Mouse (Mus musculus) heart, embryonic 16.5 days (tissue): ENCODE data around the gene Grid2. TPM values are rescaled to one million over a fixed set of nuclear protein-coding genes. Genes with fewer than 3 reads are reported as not detected.

Experiments
- ATAC-seq: fragments of 200-750 bp; cut with Nextera tagmentation; replicated peaks from 2 replicates; pipeline ENCODE4 v1.8.0; 2017; ENCODE audit warnings: moderate number of reproducible peaks; ENCODE audit not compliant: insufficient read depth, low FRiP score; ENCODE audit errors: extremely low read depth
- H3K27ac ChIP-seq: fragments of 300-500 bp; sonication (generic); 2 replicates; pipeline ENCODE4 v1.5.1; 2014; ENCODE audit warnings: mild to moderate bottlenecking, low read length, control low read depth, moderate library complexity
- H3K27me3 ChIP-seq: fragments of 300-500 bp; sonication (generic); 2 replicates; pipeline ENCODE4 v1.6.1; 2014; ENCODE audit warnings: low read length, mixed read lengths; ENCODE audit not compliant: control insufficient read depth, insufficient read depth
- H3K36me3 ChIP-seq: fragments of 300-500 bp; sonication (generic); 2 replicates; pipeline ENCODE4 v1.6.1; 2014; ENCODE audit not compliant: control insufficient read depth, insufficient read depth
- H3K4me1 ChIP-seq: fragments of 300-500 bp; sonication (generic); 2 replicates; pipeline ENCODE4 v1.6.1; 2014; ENCODE audit warnings: low read length, mixed read lengths; ENCODE audit not compliant: control insufficient read depth, insufficient read depth
- H3K4me2 ChIP-seq: fragments of 300-500 bp; sonication (generic); 2 replicates; pipeline ENCODE4 v1.6.1; 2014; ENCODE audit warnings: low read depth, mild to moderate bottlenecking, control low read depth, low read length
- H3K4me3 ChIP-seq: fragments of 300-500 bp; sonication (generic); 2 replicates; pipeline ENCODE4 v1.5.1; 2014; ENCODE audit warnings: mild to moderate bottlenecking, control low read depth, low read length
- H3K9ac ChIP-seq: fragments of 300-500 bp; sonication (generic); 2 replicates; pipeline ENCODE4 v1.6.1; 2014; ENCODE audit warnings: low read length, control low read depth
- H3K9me3 ChIP-seq: fragments of 300-500 bp; sonication (generic); replicated peaks from 2 replicates; pipeline ENCODE4 v1.6.1; 2016; ENCODE audit warnings: low read length; ENCODE audit not compliant: control insufficient read depth
- whole genome bisulfite sequencing: fragments of 180-500 bp; shearing (Covaris S2); extraction: QIAGEN DNeasy Blood & Tissue Kit; methylation state at CpG from one replicate; pipeline ENCODE4 v1.1.7; 2014; 5-methylcytosine and 5-hydroxymethylcytosine counted together
- polyA plus RNA-seq: library from polyadenylated mRNA; unstranded; fragments of >200 nt; fragmentation: Nextera tagmentation; extraction: Ambion mirVana; gene quantifications from 2 replicates; pipeline ENCODE4 v1.2.1, GENCODE M21; 2015

The Grid2 gene
- polyA plus RNA-seq, 1 experiment from 2014 or later, result 0.55 TPM

DNA sequence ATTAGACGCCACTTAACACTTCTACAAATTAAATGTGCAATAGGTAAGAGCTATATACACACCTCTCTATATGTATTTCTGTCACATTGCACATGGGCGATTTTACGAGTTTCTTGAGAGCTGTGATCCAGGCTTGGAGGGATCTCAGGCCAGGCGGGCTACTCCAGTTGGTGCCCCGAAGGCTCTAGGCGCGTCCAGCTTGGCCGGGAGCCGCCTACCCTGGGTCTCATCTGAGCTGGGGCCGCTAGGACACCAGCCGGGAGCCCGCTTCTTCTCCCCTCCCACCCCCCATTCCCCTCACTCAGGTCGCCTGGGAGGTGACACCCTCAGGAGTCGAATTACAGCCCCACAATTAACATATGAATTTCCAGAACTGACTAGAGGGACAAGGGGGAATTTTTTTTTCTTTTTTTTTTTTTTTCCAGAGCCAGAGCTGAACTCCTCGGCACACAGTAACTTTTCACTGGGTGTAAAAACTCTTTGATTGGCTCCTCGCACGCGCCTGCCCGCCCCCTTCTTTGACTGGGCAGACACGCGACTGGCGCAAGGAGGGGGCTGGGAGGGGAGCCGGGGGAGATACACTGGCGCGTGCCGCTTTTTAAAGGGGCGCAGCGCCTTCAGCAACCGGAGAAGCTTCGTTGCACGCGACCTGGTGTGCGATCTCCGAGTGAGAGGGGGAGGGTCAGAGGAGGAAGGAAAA, 1473.0 kb downstream of the Grid2 start, which contains the start of gene Atoh1:
TSS of gene Atoh1 (plus strand) at position 627 of the 700 bp plus-strand sequence.
- Histone ChIP-seq H3K27me3 (peaks cover 45% of the 10 kb centered on the region), H3K27ac (no peak within 1 kb of the TSS), H3K4me1 (peaks cover 11% of the 10 kb centered on the region), H3K36me3 (no peaks in the 10 kb centered on the region), H3K9ac (peak within 1 kb of the TSS; percentile 60), H3K9me3 (no peaks in the 10 kb centered on the region), H3K4me3 (peak within 1 kb of the TSS; percentile 48), H3K4me2 (peak within 1 kb of the TSS; percentile 71)
- peak; percentile 85 for ATAC-seq
- WGBS, result 1% methylated on average over 34 of the region's 34 CpGs

DNA sequence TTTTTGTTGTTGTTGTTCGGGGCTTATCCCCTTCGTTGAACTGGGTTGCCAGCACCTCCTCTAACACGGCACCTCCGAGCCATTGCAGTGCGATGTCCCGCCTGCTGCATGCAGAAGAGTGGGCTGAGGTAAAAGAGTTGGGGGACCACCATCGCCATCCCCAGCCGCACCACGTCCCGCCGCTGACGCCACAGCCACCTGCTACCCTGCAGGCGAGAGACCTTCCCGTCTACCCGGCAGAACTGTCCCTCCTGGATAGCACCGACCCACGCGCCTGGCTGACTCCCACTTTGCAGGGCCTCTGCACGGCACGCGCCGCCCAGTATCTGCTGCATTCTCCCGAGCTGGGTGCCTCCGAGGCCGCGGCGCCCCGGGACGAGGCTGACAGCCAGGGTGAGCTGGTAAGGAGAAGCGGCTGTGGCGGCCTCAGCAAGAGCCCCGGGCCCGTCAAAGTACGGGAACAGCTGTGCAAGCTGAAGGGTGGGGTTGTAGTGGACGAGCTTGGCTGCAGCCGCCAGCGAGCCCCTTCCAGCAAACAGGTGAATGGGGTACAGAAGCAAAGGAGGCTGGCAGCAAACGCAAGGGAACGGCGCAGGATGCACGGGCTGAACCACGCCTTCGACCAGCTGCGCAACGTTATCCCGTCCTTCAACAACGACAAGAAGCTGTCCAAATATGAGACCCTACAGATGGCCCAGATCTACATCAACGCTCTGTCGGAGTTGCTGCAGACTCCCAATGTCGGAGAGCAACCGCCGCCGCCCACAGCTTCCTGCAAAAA, 1473.7 kb downstream of the Grid2 start:
- no peak overlapping the region; the same call in 1 of the 2 replicates for H3K9ac ChIP-seq
- no peaks in the 10 kb centered on the region for H3K36me3 ChIP-seq
- H3K27me3 ChIP-seq, result peaks cover 53% of the 10 kb centered on the region
- ATAC-seq, result peak; percentile 56; the same call in 1 of the 2 replicates
- peak overlapping the region; percentile 48 for H3K4me3 ChIP-seq
- H3K9me3 ChIP-seq, result no peaks in the 10 kb centered on the region
- under 1% methylated on average over 53 of the region's 53 CpGs for WGBS
- peak overlapping the region; percentile 71 for H3K4me2 ChIP-seq
- no peak overlapping the region for H3K27ac ChIP-seq
- H3K4me1 ChIP-seq, result peaks cover 15% of the 10 kb centered on the region

DNA sequence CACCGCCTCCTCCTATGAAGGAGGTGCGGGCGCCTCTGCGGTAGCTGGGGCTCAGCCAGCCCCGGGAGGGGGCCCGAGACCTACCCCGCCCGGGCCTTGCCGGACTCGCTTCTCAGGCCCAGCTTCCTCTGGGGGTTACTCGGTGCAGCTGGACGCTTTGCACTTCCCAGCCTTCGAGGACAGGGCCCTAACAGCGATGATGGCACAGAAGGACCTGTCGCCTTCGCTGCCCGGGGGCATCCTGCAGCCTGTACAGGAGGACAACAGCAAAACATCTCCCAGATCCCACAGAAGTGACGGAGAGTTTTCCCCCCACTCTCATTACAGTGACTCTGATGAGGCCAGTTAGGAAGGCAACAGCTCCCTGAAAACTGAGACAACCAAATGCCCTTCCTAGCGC, 1474.4 kb downstream of the Grid2 start:
- H3K4me1 ChIP-seq, result peaks cover 20% of the 10 kb centered on the region
- peak overlapping the region; percentile 71 for H3K4me2 ChIP-seq
- peaks cover 59% of the 10 kb centered on the region for H3K27me3 ChIP-seq
- no peaks in the 10 kb centered on the region for H3K36me3 ChIP-seq
- WGBS, result under 1% methylated on average over 19 of the region's 19 CpGs
- ATAC-seq, result no peak
- peak overlapping the region; percentile 48 for H3K4me3 ChIP-seq
- no peaks in the 10 kb centered on the region for H3K9me3 ChIP-seq
- H3K27ac ChIP-seq, result no peak overlapping the region
- H3K9ac ChIP-seq, result no peak overlapping the region

DNA sequence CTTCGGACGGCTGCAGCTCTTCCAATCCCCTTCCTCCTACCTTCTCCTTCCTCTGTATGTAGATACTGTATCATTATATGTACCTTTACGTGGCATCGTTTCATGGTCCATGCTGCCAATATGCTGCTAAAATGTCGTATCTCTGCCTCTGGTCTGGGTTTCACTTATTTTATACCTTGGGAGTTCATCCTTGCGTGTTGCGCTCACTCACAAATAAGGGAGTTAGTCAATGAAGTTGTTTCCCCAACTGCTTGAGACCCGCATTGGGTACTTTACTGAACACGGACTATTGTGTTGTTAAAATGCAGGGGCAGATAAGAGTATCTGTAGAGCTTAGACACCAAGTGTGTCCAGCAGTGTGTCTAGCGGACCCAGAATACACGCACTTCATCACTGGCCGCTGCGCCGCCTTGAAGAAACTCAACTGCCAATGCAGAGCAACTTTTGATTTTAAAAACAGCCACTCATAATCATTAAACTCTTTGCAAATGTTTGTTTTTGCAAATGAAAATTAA, 1474.9 kb downstream of the Grid2 start:
- no peak overlapping the region for H3K4me2 ChIP-seq
- H3K9ac ChIP-seq, result no peak overlapping the region
- no peaks in the 10 kb centered on the region for H3K9me3 ChIP-seq
- H3K36me3 ChIP-seq, result no peaks in the 10 kb centered on the region
- H3K27me3 ChIP-seq, result peaks cover 64% of the 10 kb centered on the region
- no peak overlapping the region for H3K27ac ChIP-seq
- no peak overlapping the region; the same call in 1 of the 2 replicates for H3K4me3 ChIP-seq
- peaks cover 20% of the 10 kb centered on the region for H3K4me1 ChIP-seq
- 6% methylated on average over 14 of the region's 14 CpGs for WGBS
- ATAC-seq, result no peak

DNA sequence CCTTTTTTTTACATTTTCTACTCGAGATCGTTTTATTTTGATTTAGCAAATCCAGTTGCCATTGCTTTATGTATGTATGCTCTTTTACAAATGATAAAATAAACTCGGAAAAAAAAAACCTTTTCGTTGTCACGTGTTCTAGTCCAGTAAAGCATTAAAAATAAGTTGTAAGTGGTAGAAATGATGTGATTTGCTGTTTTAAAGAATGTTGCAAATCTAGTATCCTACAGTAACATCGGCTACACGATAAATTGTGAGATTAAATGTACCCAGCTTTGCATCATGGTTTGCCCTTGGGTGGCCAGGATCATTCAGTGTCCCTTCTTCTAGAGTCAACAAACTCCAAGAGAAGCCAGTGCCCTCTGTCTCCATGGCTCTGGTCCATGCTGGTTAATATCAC, 1475.5 kb downstream of the Grid2 start:
- Histone ChIP-seq H3K4me1 (peaks cover 20% of the 10 kb centered on the region), H3K36me3 (no peaks in the 10 kb centered on the region), H3K9ac (no peak overlapping the region), H3K4me2 (no peak overlapping the region), H3K27me3 (peaks cover 68% of the 10 kb centered on the region), H3K9me3 (no peaks in the 10 kb centered on the region), H3K27ac (no peak overlapping the region), H3K4me3 (no peak overlapping the region)
- ATAC-seq, result no peak
- WGBS, result 10% methylated on average over 7 of the region's 7 CpGs

DNA sequence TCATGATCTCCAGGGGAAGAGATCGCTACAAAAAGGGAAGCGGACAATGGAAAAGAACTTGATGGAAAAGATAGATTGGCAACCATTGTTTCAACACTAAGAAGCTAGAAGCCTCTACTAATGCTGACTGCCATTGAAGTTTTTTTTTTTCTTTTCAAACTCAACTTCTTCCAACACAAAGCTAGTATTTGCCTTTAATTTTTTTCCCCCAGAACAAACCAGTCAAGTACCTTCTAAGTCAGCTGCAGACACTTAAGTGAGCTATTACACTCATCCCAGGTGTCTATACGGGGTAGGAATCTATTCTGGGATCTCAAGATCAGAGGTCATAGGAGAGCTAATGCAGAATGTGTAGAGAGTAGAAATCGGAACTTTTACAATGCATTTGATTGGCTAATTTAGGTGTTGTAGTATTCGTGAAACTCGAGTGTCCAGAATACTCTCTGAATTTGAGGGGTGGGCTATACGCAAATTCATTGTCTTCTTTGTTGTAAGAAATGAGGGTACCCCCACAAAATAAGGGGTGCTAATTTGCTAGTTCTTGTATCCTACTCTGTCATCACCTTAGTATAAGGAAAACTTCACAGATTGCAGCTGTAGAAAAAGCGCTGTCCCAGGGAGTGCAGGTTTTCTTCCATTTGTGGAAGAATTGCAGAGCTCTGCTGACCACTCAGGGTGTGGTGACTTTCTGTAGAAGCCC, 1476.1 kb downstream of the Grid2 start:
- 10% methylated on average over 8 of the region's 8 CpGs for WGBS
- H3K36me3 ChIP-seq, result no peaks in the 10 kb centered on the region
- no peaks in the 10 kb centered on the region for H3K9me3 ChIP-seq
- no peak overlapping the region for H3K27ac ChIP-seq
- H3K27me3 ChIP-seq, result peaks cover 72% of the 10 kb centered on the region
- H3K4me2 ChIP-seq, result no peak overlapping the region
- ATAC-seq, result no peak
- no peak overlapping the region for H3K4me3 ChIP-seq
- H3K4me1 ChIP-seq, result peaks cover 20% of the 10 kb centered on the region
- H3K9ac ChIP-seq, result no peak overlapping the region

DNA sequence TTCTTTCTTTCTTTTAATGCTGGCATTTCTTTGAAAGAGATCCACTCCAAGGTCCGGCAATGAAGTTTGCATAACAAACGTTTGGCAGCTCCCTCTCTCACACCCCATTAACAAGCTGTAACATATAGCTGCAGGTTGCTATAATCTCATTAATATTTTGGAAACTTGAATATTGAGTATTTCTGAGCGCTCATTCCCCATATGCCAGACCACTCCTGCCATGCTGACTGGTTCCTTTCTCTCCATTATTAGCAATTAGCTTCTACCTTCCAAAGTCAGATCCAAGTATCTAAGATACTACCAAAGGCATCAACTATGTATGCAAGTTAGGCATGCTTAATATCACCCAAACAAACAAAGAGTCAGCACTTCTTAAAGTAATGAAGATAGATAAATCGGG, 1477.6 kb downstream of the Grid2 start:
- no peak overlapping the region for H3K4me3 ChIP-seq
- H3K9me3 ChIP-seq, result no peaks in the 10 kb centered on the region
- H3K9ac ChIP-seq, result no peak overlapping the region
- peaks cover 68% of the 10 kb centered on the region for H3K27me3 ChIP-seq
- no peak for ATAC-seq
- H3K4me1 ChIP-seq, result peaks cover 20% of the 10 kb centered on the region
- no peak overlapping the region for H3K4me2 ChIP-seq
- H3K27ac ChIP-seq, result no peak overlapping the region
- no peaks in the 10 kb centered on the region for H3K36me3 ChIP-seq
- 5% methylated on average over 4 of the region's 4 CpGs for WGBS

DNA sequence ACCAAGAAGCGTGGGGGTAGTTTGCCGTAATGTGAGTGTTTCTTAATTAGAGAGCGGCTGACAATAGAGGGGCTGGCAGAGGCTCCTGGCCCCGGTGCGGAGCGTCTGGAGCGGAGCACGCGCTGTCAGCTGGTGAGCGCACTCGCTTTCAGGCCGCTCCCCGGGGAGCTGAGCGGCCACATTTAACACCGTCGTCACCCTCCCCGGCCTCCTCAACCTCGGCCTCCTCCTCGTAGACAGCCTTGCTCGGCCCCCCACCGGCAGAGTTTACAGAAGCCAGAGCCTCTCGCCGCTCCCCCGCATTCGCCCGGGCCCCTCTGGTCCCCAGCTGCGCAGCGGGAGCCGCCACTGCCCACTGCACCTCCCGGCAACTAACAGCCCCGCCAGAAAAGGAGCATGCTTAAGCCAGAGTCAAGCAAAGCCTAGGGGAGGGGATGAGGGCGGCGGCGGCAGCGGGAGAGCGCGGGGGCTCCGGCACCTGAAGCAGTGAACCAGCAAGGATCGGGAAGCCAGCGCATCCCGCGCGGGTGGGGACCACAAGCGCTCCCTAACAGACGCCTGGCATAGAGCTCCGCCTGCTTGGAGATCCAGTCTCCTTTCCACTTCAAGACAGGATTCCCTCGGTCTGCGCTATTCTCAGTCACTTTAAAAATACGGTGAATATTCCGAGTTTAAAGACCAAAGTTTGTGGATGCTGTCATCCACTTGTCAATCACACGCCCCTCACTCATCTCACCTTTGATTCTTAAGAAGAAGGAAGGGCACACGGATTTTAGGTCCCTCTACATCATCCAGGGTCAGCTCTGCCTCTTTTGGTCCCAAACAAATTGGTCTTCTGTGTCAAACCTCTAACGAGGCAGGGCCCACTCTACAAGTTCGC, 1479.0 kb downstream of the Grid2 start:
- H3K4me2 ChIP-seq, result peak overlapping the region; percentile 91
- peak overlapping the region; percentile 49 for H3K9ac ChIP-seq
- H3K27me3 ChIP-seq, result peaks cover 61% of the 10 kb centered on the region
- peaks cover 13% of the 10 kb centered on the region for H3K4me1 ChIP-seq
- H3K4me3 ChIP-seq, result peak overlapping the region; percentile 57
- H3K9me3 ChIP-seq, result no peaks in the 10 kb centered on the region
- H3K36me3 ChIP-seq, result no peaks in the 10 kb centered on the region
- 2% methylated on average over 53 of the region's 54 CpGs for WGBS
- H3K27ac ChIP-seq, result no peak overlapping the region
- ATAC-seq, result no peak
